Mouse (Mus musculus) thymus, adult 2 months (tissue): ENCODE data around the gene Pank1.

Experiments used
- CTCF ChIP-seq: fragments of 200-500 bp; IDR thresholded peaks from 2 replicates; pipeline ENCODE4 v1.5.1; 2012; ENCODE audit warnings: mild to moderate bottlenecking, control low read depth, low read length, moderate library complexity, borderline replicate concordance; ENCODE audit not compliant: control insufficient read depth, poor library complexity, insufficient read depth; ENCODE audit errors: extremely low read depth
- POLR2A ChIP-seq: fragments of 200-500 bp; IDR thresholded peaks from 2 replicates; pipeline ENCODE4 v1.6.1; 2012; ENCODE audit warnings: mild to moderate bottlenecking, low read length, control low read depth, moderate library complexity; ENCODE audit not compliant: control insufficient read depth, poor library complexity, insufficient read depth; ENCODE audit errors: extremely low read depth

DNA sequence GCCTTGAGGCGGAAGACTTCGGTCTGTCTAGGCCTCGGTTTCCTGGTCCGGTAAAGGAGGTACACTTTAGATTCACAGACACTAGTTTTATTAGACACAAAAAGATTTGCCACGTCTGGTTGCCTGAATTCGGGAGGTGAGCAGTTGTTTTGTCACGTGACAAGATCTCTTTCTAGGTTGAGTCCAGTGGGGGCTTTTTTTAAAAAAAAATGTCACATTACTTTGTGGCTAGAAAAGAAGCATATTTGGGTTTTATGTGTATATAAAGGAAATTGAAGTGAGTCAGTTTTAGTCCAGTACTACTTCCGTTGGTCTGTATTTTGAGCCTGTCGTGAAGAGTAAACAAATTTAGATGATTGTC, 43.3 kb upstream of the Pank1 start:
- no peak for TF ChIP-seq POLR2A
- TF ChIP-seq CTCF = no peak
